Mouse (Mus musculus) MEL (cell line): ENCODE results near the gene Naa20.

Experiments
- CTCF ChIP-seq, 3 experiments: IDR thresholded peaks in 2 of 3; conservative IDR thresholded peaks in 1 of 3; 2 replicates each; pipeline ENCODE4 v1.5.1; 2011 to 2012; ENCODE audit warnings: low read length in 3 of 3, low read depth in 2 of 3, mild to moderate bottlenecking in 2 of 3, improper control_type of control experiment in 1 of 3, inconsistent platforms in 1 of 3, mixed read lengths in 1 of 3, moderate library complexity in 1 of 3; ENCODE audit not compliant: control insufficient read depth in 1 of 3, insufficient read depth in 1 of 3, poor library complexity in 1 of 3, severe bottlenecking in 1 of 3
- GATA1 ChIP-seq: IDR thresholded peaks from 2 replicates; pipeline ENCODE4 v1.6.1; 2011; ENCODE audit warnings: low read depth, low read length, improper control_type of control experiment
- POLR2A ChIP-seq, 2 experiments: IDR thresholded peaks; 2 replicates each; pipeline ENCODE4 v1.6.1; 2011 to 2012; ENCODE audit warnings: low read length in 2 of 2, mild to moderate bottlenecking in 2 of 2, control low read depth in 1 of 2, improper control_type of control experiment in 1 of 2, low read depth in 1 of 2, moderate library complexity in 1 of 2; ENCODE audit not compliant: control insufficient read depth in 1 of 2, insufficient read depth in 1 of 2, poor library complexity in 1 of 2
- USF1 ChIP-seq: IDR thresholded peaks from 2 replicates; pipeline ENCODE4 v1.6.1; 2014; ENCODE audit warnings: low read depth, mild to moderate bottlenecking, inconsistent platforms, low read length, improper control_type of control experiment, moderate library complexity

GRCm38 (mm10) chr2:145903061-145903901, 1.4 kb downstream of the Naa20 start:
- TF ChIP-seq USF1 = no peak
- peak; percentile 73 to 79; a peak in 3 of 4 replicates for TF ChIP-seq POLR2A (IDR thresholded peaks at IDR 0.05; ENCODE audit: control insufficient read depth in 1 of 2, insufficient read depth in 1 of 2, low read depth in 1 of 2, low read length in 2 of 2, poor library complexity in 1 of 2)
- peak in 2 of 3 experiments; percentile 55; a peak in 4 of 6 replicates for TF ChIP-seq CTCF (IDR thresholded peaks at IDR 0.05 in 2 of 3, conservative IDR thresholded peaks at IDR 0.05 in 1 of 3; ENCODE audit: control insufficient read depth in 1 of 3, insufficient read depth in 1 of 3, low read depth in 2 of 3, low read length in 3 of 3, poor library complexity in 1 of 3, severe bottlenecking in 1 of 3)
- no peak for TF ChIP-seq GATA1
